Mouse (Mus musculus) left cerebral cortex, postnatal 36 days (tissue): ENCODE data around the gene Ppp1r11. TPM values are rescaled to one million over a fixed set of nuclear protein-coding genes. Genes with fewer than 3 reads are reported as not detected.

ENCODE experiments used
- DNase-seq, 2 experiments: peaks; one replicate each; pipeline ENCODE4 v3.0.0; 2021 to 2022; ENCODE audit warnings: low spot score in 2 of 2, mixed read lengths in 1 of 2
- intact Hi-C: fragments of 180-260 bp; cut with DNase I; formaldehyde crosslinking; loops from one replicate; pipeline ENCODE4 v1.15.1; 2025
- total RNA-seq, 2 experiments: library from RNA; stranded (reverse); gene quantifications; 2 replicates each; pipeline ENCODE4 v1.2.3; 2021

Ppp1r11 gene
- total RNA-seq, 2 experiments from 2014 or later, result 126 to 130 TPM

DNA sequence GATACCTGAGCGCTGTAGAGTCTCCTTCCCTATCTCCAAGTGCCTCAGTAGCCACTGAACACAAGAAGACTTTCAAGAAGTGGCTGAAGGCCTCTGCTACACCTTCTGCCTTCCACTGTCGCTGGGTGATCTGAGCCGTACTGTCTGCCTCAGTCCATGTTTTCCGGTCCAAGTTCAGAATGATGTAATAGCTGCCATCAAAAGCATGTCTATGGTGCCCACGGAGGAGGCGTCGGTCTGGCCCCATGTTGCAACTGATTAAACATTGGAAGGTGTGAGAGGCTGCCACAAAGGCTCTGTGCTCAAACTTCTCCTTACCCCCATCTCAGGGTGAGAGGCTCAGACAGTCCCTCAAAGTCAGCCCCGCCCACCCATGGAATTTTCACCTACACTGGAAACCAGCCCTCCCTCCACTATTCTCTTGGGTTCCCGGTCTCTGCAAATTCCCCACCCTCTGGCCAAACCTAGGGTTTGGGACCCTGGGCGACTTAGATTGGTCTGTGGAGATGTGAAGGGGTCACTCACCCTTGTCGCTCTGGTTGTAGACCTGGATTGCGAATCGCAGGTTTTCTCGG, 18.9 kb upstream of the Ppp1r11 start:
- DNase-seq, result no peak
- intact Hi-C loops, result no loop called here

DNA sequence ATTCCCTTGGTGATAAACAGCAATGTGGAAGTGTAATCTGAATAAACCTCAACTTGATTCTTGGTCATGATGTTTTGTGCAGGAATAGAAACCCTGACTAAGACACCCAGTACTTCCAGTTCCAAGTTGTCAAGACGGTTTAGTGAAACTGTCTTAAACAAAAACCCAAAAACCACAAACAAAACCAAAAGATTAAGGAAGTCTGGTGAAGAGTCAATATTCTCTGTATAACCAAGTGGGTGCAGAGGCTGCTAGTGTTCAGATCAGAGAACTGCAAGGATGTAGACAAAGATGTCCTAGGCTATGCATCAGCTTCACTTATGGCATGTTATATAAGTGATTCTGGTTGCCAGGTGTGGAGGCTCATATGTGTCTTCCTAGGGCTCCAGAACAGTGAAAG, 15.3 kb upstream of the Ppp1r11 start:
- intact Hi-C loops, result no loop called here
- DNase-seq, result no peak

DNA sequence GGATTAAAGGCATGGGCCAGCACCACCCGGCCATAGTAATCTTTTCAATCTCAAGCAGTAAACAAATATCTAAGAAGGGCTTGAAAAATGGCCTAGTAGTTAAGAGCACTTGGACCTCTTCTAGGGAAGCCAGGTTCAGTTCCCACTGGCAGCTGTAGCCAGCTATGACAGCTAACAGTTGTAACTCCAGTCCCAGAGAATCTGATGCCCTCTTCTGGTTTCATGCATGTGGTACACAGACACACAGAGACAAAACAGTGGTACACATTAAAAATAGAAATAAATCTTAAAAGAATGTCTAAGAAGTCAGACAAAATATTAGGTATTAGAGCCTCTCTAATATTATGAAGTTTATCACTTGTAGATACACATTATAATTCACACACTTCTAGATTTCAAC, 9.6 kb upstream of the Ppp1r11 start:
- intact Hi-C loops, result no loop called here
- DNase-seq, result no peak

DNA sequence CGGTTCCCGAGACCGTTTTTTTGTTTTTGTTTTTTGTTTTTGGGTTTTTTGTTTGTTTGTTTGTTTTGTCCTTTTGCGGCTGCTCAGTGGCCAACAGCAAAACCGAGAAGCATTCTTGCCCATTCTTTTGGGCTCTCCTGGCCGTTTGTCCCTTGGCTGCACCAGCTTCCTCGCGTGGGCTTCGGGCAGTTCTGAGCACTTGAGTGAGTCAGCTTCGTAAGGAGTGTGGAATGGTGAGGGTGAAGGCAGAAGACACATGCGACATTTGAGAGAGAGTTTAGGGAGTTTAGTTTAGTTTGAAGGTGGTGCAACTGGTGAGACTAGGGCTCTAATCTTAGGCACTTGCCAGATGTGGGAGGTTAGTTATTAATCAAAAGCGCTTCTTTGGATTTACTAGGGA, 7.3 kb upstream of the Ppp1r11 start:
- DNase-seq, result no peak
- intact Hi-C loops, result loop anchor here (1.0 to 2.0 kb wide), 2 partner anchors 38 to 86 kb away; partner anchors contain the start of gene Gabbr1

DNA sequence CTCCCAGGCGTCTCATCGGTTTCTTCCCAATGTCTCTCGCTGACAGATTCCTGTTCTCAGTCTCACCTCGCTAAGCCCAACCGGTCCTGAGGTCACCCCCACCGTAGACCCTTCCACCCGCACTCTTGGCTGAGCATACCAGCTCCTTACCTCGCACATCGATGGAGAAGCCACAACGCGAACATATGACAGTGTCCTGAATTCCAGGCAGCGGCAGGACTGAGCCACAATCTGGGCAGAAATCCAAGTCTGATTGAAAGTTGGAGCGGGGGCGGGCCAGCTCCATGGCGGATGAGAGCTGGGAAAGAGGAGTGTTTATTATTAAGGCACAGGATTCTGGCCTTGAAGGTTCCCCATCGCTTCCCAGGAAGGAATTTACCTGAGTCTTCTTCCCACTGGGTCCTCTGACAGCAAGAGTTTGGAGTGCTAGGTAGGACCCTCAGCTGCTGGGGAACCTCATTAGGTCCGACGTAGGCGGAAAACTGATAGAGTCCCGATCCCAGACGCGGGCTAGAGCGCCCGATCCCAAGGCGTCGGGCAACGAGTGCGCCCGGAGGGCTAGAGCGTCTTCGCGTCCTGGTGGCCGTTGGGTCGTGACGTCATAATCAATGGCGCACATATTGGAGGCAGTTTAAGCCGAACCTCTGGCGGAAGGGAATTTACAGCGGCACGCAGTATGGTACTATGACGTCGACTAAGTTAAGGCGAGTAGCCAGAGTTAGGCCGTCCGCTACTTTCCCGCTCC, 6.6 kb upstream of the Ppp1r11 start, which contains the start of the genes Znrd1 and Znrd1as:
Gene Znrd1 (minus strand): TSS at position 561 of the 745 bp plus-strand sequence.
Gene Znrd1as (plus strand): TSS at position 594 of the 745 bp plus-strand sequence.
- peak; percentile 95 to 96 for DNase-seq
- intact Hi-C loops, result loop anchor here (1.0 to 2.0 kb wide), 2 partner anchors 39 to 87 kb away; partner anchors contain the start of gene Gabbr1

DNA sequence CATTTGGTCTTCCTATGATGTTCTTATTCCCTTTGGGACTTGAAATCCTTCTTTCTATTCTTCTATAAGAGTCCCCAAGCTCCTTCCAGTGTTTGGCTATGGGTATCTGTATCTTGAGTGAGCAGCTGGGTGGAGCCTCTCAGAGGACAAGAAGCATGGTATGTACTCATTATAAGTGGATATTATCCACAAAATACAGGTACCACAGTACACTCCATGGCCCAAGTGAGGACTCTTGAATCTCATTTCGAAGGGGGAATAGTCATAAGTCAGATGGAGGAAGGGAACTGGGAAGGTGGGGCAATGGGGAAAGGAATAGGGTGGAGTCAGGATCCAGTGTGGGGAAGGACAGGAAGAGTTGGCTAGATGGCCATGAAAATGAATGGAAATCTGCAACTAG, 1.5 kb upstream of the Ppp1r11 start:
- no peak for DNase-seq
- intact Hi-C loops, result no loop called here

DNA sequence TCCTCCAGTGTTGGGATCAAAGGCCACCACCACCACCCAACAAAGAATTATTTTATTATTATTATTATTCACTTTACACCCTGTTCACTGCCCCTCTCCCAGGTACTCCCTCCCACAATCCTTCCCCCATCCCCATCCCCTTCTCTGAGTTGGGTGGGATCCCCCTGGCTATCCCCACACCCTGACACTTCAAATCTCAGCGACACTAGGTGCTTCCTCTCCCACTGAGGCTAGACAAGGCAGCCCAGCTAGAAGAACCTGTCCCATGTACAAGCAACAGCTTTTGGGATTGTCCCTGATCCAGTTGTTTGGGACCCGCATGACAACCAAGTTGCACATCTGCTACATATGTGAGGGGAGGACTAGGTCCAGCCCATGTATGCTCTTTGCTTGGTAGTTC, 1.1 kb upstream of the Ppp1r11 start:
- no peak for DNase-seq
- intact Hi-C loops, result no loop called here

DNA sequence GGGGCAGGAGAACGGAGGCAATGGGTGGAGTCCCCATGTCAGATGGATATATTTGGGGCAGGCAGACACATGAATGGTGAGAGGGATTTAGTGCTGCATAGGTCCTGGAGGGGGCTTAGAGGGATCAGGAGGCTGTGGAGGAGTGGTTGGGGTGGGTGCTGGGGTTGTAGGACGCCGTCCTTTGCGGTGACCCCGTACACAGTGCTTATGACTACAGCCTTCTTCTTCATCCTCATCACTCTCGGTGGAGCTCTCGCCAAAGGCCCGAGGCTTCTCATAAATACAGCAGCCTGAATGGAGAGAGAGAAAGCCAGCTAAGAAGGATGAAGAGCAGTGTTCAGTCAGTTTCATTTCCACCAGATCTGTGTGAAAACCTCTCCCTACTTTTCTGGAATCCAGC, 2.3 kb downstream of the Ppp1r11 start:
- intact Hi-C loops, result no loop called here
- no peak for DNase-seq

DNA sequence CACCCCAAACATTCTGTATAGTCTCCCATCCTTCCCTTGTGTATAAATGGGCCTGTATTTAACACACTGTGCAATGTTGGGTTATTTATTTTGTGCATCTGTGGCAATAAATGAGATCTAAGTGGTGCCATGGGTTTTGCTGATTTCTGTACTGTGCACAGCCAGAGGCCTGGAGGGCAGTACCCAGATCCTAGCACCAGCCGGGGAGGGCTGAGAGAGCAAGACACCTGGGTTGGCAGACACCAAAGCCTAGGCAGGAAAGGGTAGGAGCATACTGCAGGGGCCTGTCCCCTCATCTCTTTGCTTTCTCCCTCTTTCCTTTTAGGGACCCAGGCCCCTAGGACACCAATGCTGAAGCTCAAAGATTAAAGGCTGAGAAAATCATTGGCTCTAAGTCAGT, 3.3 kb downstream of the Ppp1r11 start:
- intact Hi-C loops, result no loop called here

DNA sequence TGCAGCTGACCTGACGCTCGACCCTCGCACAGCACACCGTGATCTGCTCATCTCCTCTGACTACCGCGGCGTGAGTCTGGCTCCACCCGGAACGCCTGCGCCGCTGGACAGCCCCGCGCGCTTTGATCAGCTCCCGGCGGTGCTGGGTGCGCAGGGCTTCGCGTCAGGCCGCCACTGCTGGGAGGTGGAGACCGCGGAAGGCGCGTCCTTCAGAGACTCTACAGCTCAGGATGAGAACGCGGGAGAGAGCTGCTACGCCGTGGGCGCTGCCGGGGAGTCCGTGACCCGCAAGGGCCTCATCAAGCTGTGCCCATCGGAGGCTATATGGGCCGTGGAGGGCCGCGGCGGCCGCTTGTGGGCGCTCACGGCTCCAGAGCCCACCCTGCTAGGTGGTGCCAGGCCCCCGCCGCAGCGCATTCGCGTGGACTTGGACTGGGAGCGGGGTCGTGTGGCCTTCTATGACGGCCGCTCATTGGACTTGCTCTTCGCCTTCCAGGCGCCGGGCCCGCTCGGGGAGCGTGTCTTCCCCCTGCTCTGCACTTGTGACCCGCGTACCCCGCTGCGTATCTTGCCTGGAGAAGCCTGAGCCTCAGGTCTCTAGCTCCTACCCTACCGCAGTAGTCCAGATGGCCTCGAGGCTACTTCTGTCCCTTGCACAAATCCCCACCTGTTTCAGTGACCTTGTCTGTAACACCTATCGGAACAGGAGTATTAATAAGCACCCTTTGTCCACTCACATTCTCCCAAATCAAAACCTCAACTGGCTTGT, 4.3 kb downstream of the Ppp1r11 start:
- intact Hi-C loops, result no loop called here
- DNase-seq, result peak; percentile 67 to 71

More for the DNA sequence above, 3.3 kb downstream of the Ppp1r11 start:
- DNase-seq, result no peak

DNA sequence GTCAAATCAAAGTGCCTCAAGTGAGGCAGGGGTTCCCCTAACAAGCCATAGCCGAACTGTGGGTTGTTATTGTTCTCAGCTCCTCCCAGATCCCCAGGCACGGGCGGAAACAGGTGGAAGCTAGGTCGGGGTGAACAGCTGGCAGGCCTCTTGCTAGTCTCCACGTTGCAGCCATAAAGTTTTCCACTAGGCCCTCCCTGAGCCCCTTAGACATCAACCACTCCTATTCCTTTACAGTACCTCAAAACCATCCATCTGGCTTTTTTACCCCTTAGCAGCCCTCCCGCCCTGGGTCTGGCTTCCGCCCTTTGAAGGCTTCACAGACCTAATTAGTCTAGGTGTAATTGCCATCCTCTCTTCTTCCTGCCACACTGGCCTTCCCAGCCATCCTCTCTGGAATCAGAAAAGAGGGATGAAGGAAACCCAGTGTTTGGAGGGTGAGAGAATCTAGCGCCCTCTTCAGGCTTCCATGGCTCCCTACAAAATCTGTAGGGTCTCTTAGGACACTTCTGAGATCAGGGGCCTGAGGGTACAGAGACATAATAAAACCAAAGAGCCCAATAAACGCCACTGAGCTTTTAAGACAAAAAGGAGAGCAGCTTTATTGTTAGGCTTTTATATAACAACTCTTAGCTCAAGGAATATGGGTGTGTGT, 7.3 kb downstream of the Ppp1r11 start:
- peak in 1 of 2 experiments; percentile 19 for DNase-seq
- intact Hi-C loops, result no loop called here

DNA sequence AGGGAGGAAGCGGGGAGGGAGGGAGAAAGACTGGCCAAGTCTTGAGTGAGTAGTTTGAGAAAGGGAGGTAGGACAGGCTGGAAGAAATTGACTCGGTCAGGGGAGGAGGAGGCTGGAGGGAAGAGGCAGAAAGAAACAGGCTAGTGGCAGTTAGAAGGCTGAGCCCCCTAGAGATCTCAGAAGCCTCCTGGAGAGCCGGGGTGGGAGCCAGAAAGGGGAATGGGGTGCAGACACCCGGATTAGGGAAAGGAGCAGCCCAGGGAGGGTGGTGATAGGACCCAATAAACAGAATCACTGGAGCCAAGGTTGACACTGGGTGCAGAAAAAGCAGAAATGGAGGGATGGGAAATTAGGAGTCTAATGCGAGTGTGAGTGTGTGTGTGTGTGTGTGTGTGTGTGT, 7.8 kb downstream of the Ppp1r11 start:
- intact Hi-C loops, result no loop called here
- DNase-seq, result no peak

DNA sequence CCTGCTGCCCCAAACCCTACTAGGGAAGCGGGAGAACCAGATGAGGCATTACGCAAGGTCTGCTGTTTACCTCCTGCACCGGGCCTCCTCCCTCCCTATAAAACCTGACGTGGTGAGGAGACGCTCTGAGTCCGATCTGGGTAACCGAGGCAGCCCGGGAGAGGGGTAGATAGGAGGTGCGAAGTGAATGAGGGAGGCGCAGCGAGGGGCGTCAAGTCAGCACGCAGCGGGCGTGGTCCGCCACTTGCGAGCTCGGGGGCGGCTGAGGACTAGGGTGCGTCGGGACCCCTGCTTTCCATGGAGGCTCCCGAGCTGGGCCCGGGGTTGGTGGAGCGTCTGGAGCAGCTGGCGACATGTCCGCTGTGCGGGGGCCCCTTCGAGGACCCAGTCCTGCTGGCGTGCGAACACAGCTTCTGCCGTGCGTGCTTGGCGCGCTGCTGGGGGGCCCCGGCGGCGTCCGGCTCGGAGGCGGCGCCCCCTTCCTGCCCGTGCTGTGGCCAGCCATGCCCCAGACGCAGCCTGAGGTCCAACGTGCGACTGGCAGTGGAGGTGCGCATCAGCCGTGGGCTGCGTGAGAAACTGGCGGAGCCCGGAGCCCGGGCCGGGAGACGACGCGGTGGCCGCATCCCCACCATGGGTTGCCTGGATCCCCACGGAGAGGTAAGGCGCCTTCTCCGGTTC, 8.6 kb downstream of the Ppp1r11 start, which contains the start of gene Rnf39:
Gene Rnf39 (plus strand): TSS at position 128 of the 681 bp plus-strand sequence.
- DNase-seq, result peak; percentile 62 to 72

DNA sequence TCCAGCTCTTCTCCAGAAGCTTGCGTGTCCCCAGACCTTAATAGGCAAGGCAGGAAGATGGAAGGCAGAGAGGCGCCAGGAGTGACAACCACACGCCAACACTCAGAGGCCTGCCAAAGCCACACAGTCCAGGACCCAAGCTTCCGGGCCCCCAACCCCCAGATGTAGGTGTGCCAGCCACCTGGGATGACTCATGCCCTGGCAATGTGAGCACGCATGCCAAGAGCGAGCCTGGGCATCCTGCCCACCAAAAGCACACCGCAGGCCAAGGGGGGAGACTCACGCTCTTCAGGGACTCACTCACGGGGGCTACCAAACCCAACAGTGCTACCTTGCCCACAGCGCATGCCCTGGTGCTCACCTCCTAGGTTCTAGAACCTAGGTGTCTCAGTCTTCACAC, 9.2 kb downstream of the Ppp1r11 start:
- intact Hi-C loops, result no loop called here

More for the DNA sequence above, 8.6 kb downstream of the Ppp1r11 start, which contains the start of gene Rnf39:
- intact Hi-C loops, result no loop called here

DNA sequence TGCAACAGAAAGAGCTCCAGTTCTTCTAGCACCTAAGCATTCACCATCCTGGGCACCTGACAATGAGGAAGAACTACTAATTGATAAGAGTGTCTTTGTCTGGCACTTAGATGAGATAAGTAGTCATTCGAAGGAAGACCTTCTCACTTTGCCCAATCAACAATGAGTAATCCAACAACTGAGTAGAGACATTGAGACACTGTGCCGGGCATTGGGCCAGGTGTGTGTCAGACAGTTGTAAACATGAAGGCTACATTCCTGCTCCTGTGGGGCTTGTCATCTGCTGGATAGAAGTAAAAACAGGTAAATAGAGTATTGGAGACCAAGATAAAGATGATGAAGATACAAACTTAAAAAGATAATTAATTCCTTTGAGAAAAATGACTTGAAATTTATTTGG, 13.5 kb downstream of the Ppp1r11 start:
- DNase-seq, result no peak
- intact Hi-C loops, result no loop called here

More for the DNA sequence above, 9.2 kb downstream of the Ppp1r11 start:
- DNase-seq, result peak; percentile 75 to 84

DNA sequence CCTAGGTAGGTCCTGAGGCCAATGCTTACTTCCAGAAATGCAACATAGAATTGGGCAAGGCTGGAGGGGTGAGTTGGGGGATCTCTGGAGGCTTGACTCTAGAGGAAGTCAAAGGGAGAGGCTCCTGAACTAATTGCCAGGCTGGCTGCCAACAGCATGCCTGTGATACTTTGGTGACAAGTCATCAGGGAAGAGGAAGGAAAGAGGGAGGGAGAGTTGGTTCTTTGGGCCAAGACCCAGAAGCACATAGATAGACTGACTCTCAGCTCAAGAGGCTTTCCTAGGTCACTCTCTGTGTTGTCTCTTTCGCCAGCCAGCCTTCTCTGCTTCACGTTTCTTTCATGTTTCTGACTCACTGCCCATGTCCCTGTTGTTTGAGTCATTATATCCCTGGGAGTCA, 19.7 kb downstream of the Ppp1r11 start:
- no peak for DNase-seq
- intact Hi-C loops, result no loop called here

DNA sequence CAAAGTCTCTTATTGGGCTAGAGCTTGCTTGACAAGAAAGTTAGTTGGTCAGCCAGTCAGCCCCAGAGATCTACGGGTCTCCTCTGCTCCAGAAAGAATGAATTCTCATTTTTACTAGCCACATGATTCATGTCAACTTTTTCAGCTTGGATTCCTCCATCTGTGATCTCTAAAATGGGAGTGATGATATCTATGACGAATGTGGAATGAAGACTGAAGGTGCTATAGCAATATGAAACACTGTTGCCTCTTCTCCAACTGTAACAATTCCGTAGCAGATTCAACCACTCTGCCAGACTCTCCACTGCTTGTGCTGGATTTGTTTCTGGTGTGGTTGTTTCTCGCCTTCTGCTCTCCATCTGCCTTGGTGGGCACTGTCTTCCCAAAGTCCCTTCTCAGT, 20.4 kb downstream of the Ppp1r11 start:
- DNase-seq, result peak in 1 of 2 experiments; percentile 10
- intact Hi-C loops, result no loop called here

DNA sequence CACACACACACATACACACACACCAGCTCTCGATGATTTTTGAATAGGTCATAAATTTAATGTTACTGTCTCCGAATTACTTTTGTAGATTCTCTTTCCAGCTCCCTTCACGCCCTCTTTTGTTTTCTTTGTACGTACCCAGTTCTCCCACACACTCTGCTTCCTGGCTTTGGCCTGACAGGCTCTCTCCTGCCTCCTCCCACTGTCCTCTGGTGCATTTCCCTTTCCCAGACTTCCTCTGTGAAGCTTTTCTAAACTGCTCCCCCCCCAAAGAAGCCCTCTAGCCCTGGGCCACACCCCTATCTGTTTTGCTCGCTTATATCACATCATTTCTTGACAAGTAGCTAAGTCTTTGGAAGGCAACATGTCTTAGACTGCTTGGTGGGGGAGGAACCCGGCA, 21.3 kb downstream of the Ppp1r11 start:
- intact Hi-C loops, result no loop called here

DNA sequence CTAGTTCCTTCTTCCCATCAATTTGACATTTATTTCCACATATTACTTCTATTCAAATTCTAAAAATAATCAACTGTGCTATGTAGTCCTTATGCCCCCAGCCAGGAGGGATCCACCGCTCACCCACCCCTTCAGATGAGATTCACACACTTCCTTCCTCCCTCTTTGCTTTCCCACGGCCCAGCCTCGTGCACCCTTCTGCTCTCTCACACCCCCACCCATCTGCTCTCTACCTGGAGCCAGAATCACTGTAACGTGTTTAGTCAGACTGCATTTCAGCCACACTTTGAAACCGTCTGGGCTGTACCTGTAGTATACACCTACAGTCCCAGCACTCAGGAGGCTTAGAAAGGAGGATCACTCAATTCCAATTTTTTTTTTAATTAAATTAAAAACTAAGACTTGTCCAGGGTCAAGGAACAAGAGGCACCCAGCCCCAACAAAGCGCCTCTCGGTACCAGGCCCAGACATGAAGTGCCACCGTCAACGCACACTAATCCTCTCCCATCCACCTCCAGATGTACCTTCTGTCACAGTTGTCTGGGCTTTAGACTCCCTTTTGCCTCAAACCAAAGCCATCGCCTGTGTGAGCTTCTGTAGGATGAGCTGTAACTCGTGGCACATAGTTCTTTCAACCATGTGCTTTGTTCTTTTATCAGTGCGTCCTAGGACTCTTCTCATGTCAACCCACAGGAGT, 22.2 kb downstream of the Ppp1r11 start:
- intact Hi-C loops, result no loop called here
- DNase-seq, result peak; percentile 25 to 32

More for the DNA sequence above, 21.3 kb downstream of the Ppp1r11 start:
- DNase-seq, result no peak
